Mouse (Mus musculus) cerebellum, adult 18-20 months (tissue): ENCODE measurements around the gene Stx16.

Experiments used
- DNase-seq, 2 experiments: peaks; one replicate each; pipeline ENCODE4 v3.0.0; 2021

Gene Stx16

GRCm38 (mm10) chr2:174075673-174076432, at the start of gene Stx16:
Gene Stx16 (plus strand): TSS chr2:174076308.
- DNase-seq: peak; percentile 88 to 96

- DNase-seq: no peak
Measured at GRCm38 (mm10) chr2:174026406-174026805, 49.7 kb upstream of the Stx16 start.

GRCm38 (mm10) chr2:174033257-174033800, 42.8 kb upstream of the Stx16 start:
- DNase-seq: no peak

- DNase-seq: no peak
Measured at GRCm38 (mm10) chr2:174047656-174048055, 28.5 kb upstream of the Stx16 start.

GRCm38 (mm10) chr2:174049481-174050338, 26.4 kb upstream of the Stx16 start:
- no peak for DNase-seq

- DNase-seq: no peak
Measured at GRCm38 (mm10) chr2:174050339-174050685, 25.8 kb upstream of the Stx16 start.

GRCm38 (mm10) chr2:174051081-174051481, 25.0 kb upstream of the Stx16 start:
- no peak for DNase-seq

GRCm38 (mm10) chr2:174054496-174054895, 21.6 kb upstream of the Stx16 start:
- no peak for DNase-seq

- DNase-seq: no peak
Measured at GRCm38 (mm10) chr2:174057730-174058129, 18.4 kb upstream of the Stx16 start.

GRCm38 (mm10) chr2:174058316-174058939, 17.7 kb upstream of the Stx16 start:
- no peak for DNase-seq

GRCm38 (mm10) chr2:174059591-174060385, 16.3 kb upstream of the Stx16 start:
- DNase-seq: no peak

GRCm38 (mm10) chr2:174061219-174061618, 14.9 kb upstream of the Stx16 start:
- no peak for DNase-seq

GRCm38 (mm10) chr2:174063074-174063473, 13.0 kb upstream of the Stx16 start:
- DNase-seq: no peak

GRCm38 (mm10) chr2:174063527-174064211, 12.4 kb upstream of the Stx16 start:
- no peak for DNase-seq

- no peak for DNase-seq
Measured at GRCm38 (mm10) chr2:174067793-174068419, 8.2 kb upstream of the Stx16 start.

- no peak for DNase-seq
Measured at GRCm38 (mm10) chr2:174069532-174070049, 6.5 kb upstream of the Stx16 start.

- no peak for DNase-seq
Measured at GRCm38 (mm10) chr2:174071406-174071805, 4.7 kb upstream of the Stx16 start.

GRCm38 (mm10) chr2:174073156-174073790, 2.8 kb upstream of the Stx16 start:
- no peak for DNase-seq

GRCm38 (mm10) chr2:174074621-174075020, 1.5 kb upstream of the Stx16 start:
- peak in 1 of 2 experiments; percentile 22 for DNase-seq

- DNase-seq: peak; percentile 26 to 52
Measured at GRCm38 (mm10) chr2:174075072-174075570, 987 bp upstream of the Stx16 start.
